Comparison of ENCODE assay signal across 27 mouse cellular contexts in the genomic region with DNA sequence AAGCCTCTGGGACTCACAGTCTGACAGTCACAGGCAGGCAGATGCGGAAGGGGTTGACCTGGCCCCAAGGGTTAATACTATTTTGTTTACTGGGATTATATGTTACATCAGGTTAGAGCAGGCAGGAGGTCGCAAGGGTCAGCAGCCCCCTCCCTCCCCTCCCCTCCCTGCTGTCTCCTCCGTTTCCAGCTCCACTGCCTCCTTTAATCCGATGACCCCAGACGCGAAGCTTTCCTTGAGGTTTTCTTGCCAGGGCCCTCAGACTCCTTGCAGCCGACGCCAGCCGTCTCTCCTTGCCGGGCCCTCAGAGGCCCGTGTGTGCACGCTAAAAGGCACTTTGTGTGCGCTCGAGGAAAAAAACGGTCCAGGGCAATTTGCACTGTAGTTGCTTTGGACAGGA.
DNase-seq lines count a peak whose midpoint lies in the region; ATAC-seq lines count a peak whose summit lies in the region.
"Had no signal": no experiment of that assay in that cellular context is flagged by ENCODE, and none has a peak within 500 bp of the region (broad histone marks: within the 10 kb centered on the region; RNA-seq: fewer than 3 reads in every experiment).

No protein-coding gene starts in this region.

- no peak overlapping the region for H3K4me3 ChIP-seq in hindbrain, embryonic 10.5 days
- H3K4me3 ChIP-seq in hindbrain, embryonic 12.5 days: no peak overlapping the region
- no peak overlapping the region for H3K4me3 ChIP-seq in midbrain, embryonic 15.5 days
- H3K4me3 ChIP-seq in midbrain, embryonic 14.5 days (replicated peaks; ENCODE audit: low read depth, low read length): no peak overlapping the region
- H3K4me3 ChIP-seq in limb, embryonic 11.5 days (ENCODE audit: low read depth, low read length): no peak overlapping the region
- H3K4me3 ChIP-seq: embryonic facial prominence, embryonic 12.5 days; heart, embryonic 12.5 days; layer of hippocampus, adult 2 months; neural tube, embryonic 12.5 days; stomach, embryonic 15.5 days had no signal

- no peaks in the 10 kb centered on the region for H3K9me3 ChIP-seq in hindbrain, embryonic 10.5 days
- no peaks in the 10 kb centered on the region for H3K9me3 ChIP-seq in hindbrain, embryonic 12.5 days (replicated peaks)
- H3K9me3 ChIP-seq in midbrain, embryonic 15.5 days: no peaks in the 10 kb centered on the region
- H3K9me3 ChIP-seq in midbrain, embryonic 14.5 days (ENCODE audit: control insufficient read depth, low read length): no peaks in the 10 kb centered on the region
- H3K9me3 ChIP-seq in limb, embryonic 11.5 days (ENCODE audit: control insufficient read depth, low read length): no peaks in the 10 kb centered on the region
- H3K9me3 ChIP-seq: embryonic facial prominence, embryonic 12.5 days; heart, embryonic 12.5 days; neural tube, embryonic 12.5 days; stomach, embryonic 15.5 days had no signal

- no peaks in the 10 kb centered on the region for H3K36me3 ChIP-seq in hindbrain, embryonic 10.5 days
- H3K36me3 ChIP-seq in hindbrain, embryonic 12.5 days: no peaks in the 10 kb centered on the region
- H3K36me3 ChIP-seq in midbrain, embryonic 15.5 days (replicated peaks): no peaks in the 10 kb centered on the region
- no peaks in the 10 kb centered on the region for H3K36me3 ChIP-seq in midbrain, embryonic 14.5 days (ENCODE audit: control insufficient read depth, insufficient read depth, low read length)
- no peaks in the 10 kb centered on the region for H3K36me3 ChIP-seq in limb, embryonic 11.5 days (ENCODE audit: control insufficient read depth, insufficient read depth, low read length)
- H3K36me3 ChIP-seq: embryonic facial prominence, embryonic 12.5 days; G1E; heart, embryonic 12.5 days; neural tube, embryonic 12.5 days; stomach, embryonic 15.5 days had no signal

- WGBS in hindbrain, embryonic 10.5 days: 2% methylated on average over 15 of the region's 15 CpGs
- WGBS in hindbrain, embryonic 12.5 days: 11% methylated on average over 15 of the region's 15 CpGs
- WGBS in midbrain, embryonic 15.5 days: 2% methylated on average over 15 of the region's 15 CpGs
- WGBS in midbrain, embryonic 14.5 days: 3% methylated on average over 15 of the region's 15 CpGs
- 1% methylated on average over 15 of the region's 15 CpGs for WGBS in limb, embryonic 11.5 days

- DNase-seq in hindbrain, embryonic 10.5 days (ENCODE audit: low spot score): peak; percentile 28
- DNase-seq in midbrain, embryonic 14.5 days: no peak
- peak; percentile 27 for DNase-seq in limb, embryonic 11.5 days (ENCODE audit: low spot score)
- no peak for DNase-seq in ovary, adult 18-20 months (ENCODE audit: low spot score)
- DNase-seq in cerebellum, postnatal 10 days: no peak
- DNase-seq: adrenal gland, postnatal 14 days; cerebellum, adult 9-11 months; heart, postnatal 14 days; kidney, postnatal 14 days; layer of hippocampus, postnatal 36 days; lung, adult 2 months; thymus, adult 18-20 months; thymus, postnatal 4 days had no signal

- ATAC-seq in hindbrain, embryonic 12.5 days (ENCODE audit: low FRiP score): no peak
- no peak for ATAC-seq in midbrain, embryonic 15.5 days (replicated peaks)
- ATAC-seq in midbrain, embryonic 14.5 days (ENCODE audit: low FRiP score, low TSS enrichment): no peak
- no peak for ATAC-seq in limb, embryonic 11.5 days (ENCODE audit: insufficient number of reproducible peaks, low FRiP score, low TSS enrichment, low read depth)
- no peak for ATAC-seq in granulocyte monocyte progenitor cell, adult 5-6 weeks (replicated peaks; ENCODE audit: poor library complexity, severe bottlenecking)
- ATAC-seq: activated CD4-positive, CD25-positive, alpha-beta regulatory T cell, adult 4 months; hindbrain, embryonic 16.5 days; intestine, postnatal 0 days had no signal

- peaks cover 53% of the 10 kb centered on the region for H3K27me3 ChIP-seq in hindbrain, embryonic 10.5 days (ENCODE audit: insufficient read depth, poor library complexity, severe bottlenecking)
- H3K27me3 ChIP-seq in hindbrain, embryonic 12.5 days: no peaks in the 10 kb centered on the region; the same call in 1 of the 2 replicates
- H3K27me3 ChIP-seq in midbrain, embryonic 15.5 days (replicated peaks): no peaks in the 10 kb centered on the region
- H3K27me3 ChIP-seq in midbrain, embryonic 14.5 days (ENCODE audit: control insufficient read depth, insufficient read depth, low read length): no peaks in the 10 kb centered on the region
- peaks cover 2% of the 10 kb centered on the region; the same call in 1 of the 2 replicates for H3K27me3 ChIP-seq in limb, embryonic 11.5 days (ENCODE audit: control insufficient read depth, insufficient read depth, low read length)
- H3K27me3 ChIP-seq: neural tube, embryonic 12.5 days had no signal

- H3K27ac ChIP-seq in hindbrain, embryonic 10.5 days: no peak overlapping the region; the same call in 1 of the 2 replicates
- no peak overlapping the region for H3K27ac ChIP-seq in hindbrain, embryonic 12.5 days
- H3K27ac ChIP-seq in midbrain, embryonic 15.5 days: no peak overlapping the region
- H3K27ac ChIP-seq in midbrain, embryonic 14.5 days (replicated peaks; ENCODE audit: low read depth, low read length): no peak overlapping the region
- no peak overlapping the region for H3K27ac ChIP-seq in limb, embryonic 11.5 days (replicated peaks; ENCODE audit: low read depth, low read length)
- H3K27ac ChIP-seq: embryonic facial prominence, embryonic 12.5 days; layer of hippocampus, adult 2 months; macrophage; neural tube, embryonic 12.5 days; stomach, embryonic 15.5 days had no signal

- H3K9ac ChIP-seq in hindbrain, embryonic 12.5 days: no peak overlapping the region
- no peak overlapping the region for H3K9ac ChIP-seq in midbrain, embryonic 15.5 days
- no peak overlapping the region for H3K9ac ChIP-seq in midbrain, embryonic 14.5 days (replicated peaks; ENCODE audit: low read length)
- no peak overlapping the region; the same call in 1 of the 2 replicates for H3K9ac ChIP-seq in limb, embryonic 11.5 days (ENCODE audit: low read length)
- H3K9ac ChIP-seq: embryonic facial prominence, embryonic 12.5 days; heart, embryonic 12.5 days; neural tube, embryonic 12.5 days; stomach, embryonic 15.5 days had no signal

- H3K4me2 ChIP-seq in hindbrain, embryonic 12.5 days (replicated peaks): no peak overlapping the region
- H3K4me2 ChIP-seq in midbrain, embryonic 15.5 days: 0 out of 2 replicates have a peak overlapping the region, but pooled peaks have one; percentile 1
- H3K4me2 ChIP-seq in midbrain, embryonic 14.5 days (ENCODE audit: low read length): no peak overlapping the region
- no peak overlapping the region for H3K4me2 ChIP-seq in limb, embryonic 11.5 days (ENCODE audit: low read depth, severe bottlenecking)
- H3K4me2 ChIP-seq: embryonic facial prominence, embryonic 12.5 days; heart, embryonic 12.5 days; liver, embryonic 11.5 days; neural tube, embryonic 12.5 days; stomach, embryonic 15.5 days had no signal

- H3K4me1 ChIP-seq in hindbrain, embryonic 10.5 days (replicated peaks): peaks cover 16% of the 10 kb centered on the region
- H3K4me1 ChIP-seq in hindbrain, embryonic 12.5 days: peaks cover 5% of the 10 kb centered on the region; the same call in 1 of the 2 replicates
- H3K4me1 ChIP-seq in midbrain, embryonic 15.5 days: peaks cover 5% of the 10 kb centered on the region; the same call in 1 of the 2 replicates
- no peaks in the 10 kb centered on the region for H3K4me1 ChIP-seq in midbrain, embryonic 14.5 days (ENCODE audit: control insufficient read depth, insufficient read depth, low read length)
- H3K4me1 ChIP-seq in limb, embryonic 11.5 days (ENCODE audit: control insufficient read depth, insufficient read depth, low read length): peaks cover 6% of the 10 kb centered on the region; the same call in 1 of the 2 replicates
- H3K4me1 ChIP-seq: embryonic facial prominence, embryonic 12.5 days; heart, embryonic 12.5 days; neural tube, embryonic 12.5 days; stomach, embryonic 15.5 days had no signal

Comparison
In these comparisons a context has a peak if more than half of its experiments do, and no peak if none do; other contexts are left out.
1. DNase-seq: peak in hindbrain, embryonic 10.5 days (single experiment) and limb, embryonic 11.5 days (single experiment); none in midbrain, embryonic 14.5 days (single experiment), ovary, adult 18-20 months (single experiment) and cerebellum, postnatal 10 days (0 of 2).